10 mouse cellular contexts compared by ENCODE assay signal in the genomic region with DNA sequence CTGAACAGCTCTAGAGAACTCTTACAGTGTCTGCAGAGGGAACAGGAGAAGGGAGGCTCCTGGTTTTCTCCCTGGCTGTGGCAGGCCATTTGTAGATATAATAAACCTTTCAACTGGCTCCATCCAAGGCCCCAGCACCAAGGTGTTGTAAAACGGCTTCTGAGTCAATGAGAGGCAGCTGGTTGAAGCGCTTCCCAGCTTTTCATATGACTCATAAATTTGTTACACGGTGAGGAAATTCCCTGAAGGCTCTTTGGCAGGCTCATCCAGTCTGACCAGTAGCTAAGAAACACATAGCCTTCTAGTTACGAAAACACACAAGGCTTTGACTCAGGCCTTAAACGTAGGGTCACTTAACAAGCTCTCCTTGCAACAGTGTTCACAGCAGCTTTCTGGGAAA.
DNase-seq lines count a peak whose midpoint lies in the region; ATAC-seq and TF ChIP-seq lines count a peak whose summit lies in the region.
"Had no signal": no experiment of that assay in that cellular context is flagged by ENCODE, and none has a peak within 500 bp of the region (broad histone marks: within the 10 kb centered on the region; RNA-seq: fewer than 3 reads in every experiment).

No protein-coding gene starts in this region.

- no peak overlapping the region for H3K9ac ChIP-seq in stomach, postnatal 0 days (ENCODE audit: low read length)
- H3K9ac ChIP-seq: heart, embryonic 15.5 days; limb, embryonic 12.5 days had no signal

- no peak overlapping the region for H3K4me3 ChIP-seq in stomach, postnatal 0 days (ENCODE audit: low read depth, low read length)
- no peak overlapping the region for H3K4me3 ChIP-seq in layer of hippocampus, adult 2 months
- H3K4me3 ChIP-seq: heart, embryonic 15.5 days; limb, embryonic 12.5 days had no signal

- 36% methylated on average over 5 of the region's 5 CpGs for WGBS in stomach, postnatal 0 days

- no peaks in the 10 kb centered on the region for H3K36me3 ChIP-seq in stomach, postnatal 0 days (ENCODE audit: control insufficient read depth, insufficient read depth, low read length)
- H3K36me3 ChIP-seq: heart, embryonic 15.5 days; limb, embryonic 12.5 days had no signal

- no peaks in the 10 kb centered on the region for H3K9me3 ChIP-seq in stomach, postnatal 0 days (ENCODE audit: control insufficient read depth, low read length)
- H3K9me3 ChIP-seq: heart, embryonic 15.5 days; limb, embryonic 12.5 days had no signal

- 0 out of 2 replicates have a peak, but pooled peaks cover 2% of the 10 kb centered on the region for H3K4me1 ChIP-seq in stomach, postnatal 0 days (replicated peaks; ENCODE audit: control insufficient read depth, insufficient read depth)
- H3K4me1 ChIP-seq: heart, embryonic 15.5 days had no signal

- H3K4me2 ChIP-seq in stomach, postnatal 0 days (replicated peaks; ENCODE audit: low read depth): no peak overlapping the region
- H3K4me2 ChIP-seq: heart, embryonic 15.5 days; limb, embryonic 12.5 days had no signal

- ATAC-seq in stomach, postnatal 0 days (ENCODE audit: low FRiP score, low TSS enrichment): peak; percentile 47; the same call in 1 of the 2 replicates

- TF ChIP-seq CTCF in stomach, postnatal 0 days (IDR thresholded peaks at IDR 0.05; ENCODE audit: low read depth): no peak
- no peak for TF ChIP-seq CTCF in layer of hippocampus, adult 2 months (conservative IDR thresholded peaks at IDR 0.05)

- DNase-seq in ovary, adult 18-20 months (ENCODE audit: low spot score): peak; percentile 16
- DNase-seq in ovary, postnatal 14 days (ENCODE audit: low spot score): no peak
- DNase-seq in forelimb bud, embryonic 11.5 days (ENCODE audit: low read depth, low spot score): peak; percentile 73
- peak; percentile 36 for DNase-seq in kidney, adult 9 months
- DNase-seq in stomach, postnatal 0 days (ENCODE audit: low spot score): no peak
- DNase-seq in frontal cortex, postnatal 25 days (ENCODE audit: low spot score in 2 of 2): no peak
- no peak for DNase-seq in layer of hippocampus, adult 2 months (ENCODE audit: low spot score in 2 of 2)
- DNase-seq in cerebellum, adult 11-12 months: no peak

- peak overlapping the region; percentile 36; the same call in 1 of the 2 replicates for H3K27ac ChIP-seq in stomach, postnatal 0 days (replicated peaks)
- no peak overlapping the region for H3K27ac ChIP-seq in layer of hippocampus, adult 2 months
- H3K27ac ChIP-seq: heart, embryonic 15.5 days; limb, embryonic 12.5 days had no signal

- H3K27me3 ChIP-seq in stomach, postnatal 0 days (ENCODE audit: control insufficient read depth, insufficient read depth, low read length): no peaks in the 10 kb centered on the region

- TF ChIP-seq EP300 in stomach, postnatal 0 days (optimal IDR thresholded peaks at IDR 0.05): peak; percentile 92

Comparison
In these comparisons a context has a peak if more than half of its experiments do, and no peak if none do; other contexts are left out.
1. DNase-seq: peak in ovary, adult 18-20 months (single experiment), forelimb bud, embryonic 11.5 days (single experiment) and kidney, adult 9 months (single experiment); none in ovary, postnatal 14 days (single experiment), stomach, postnatal 0 days (single experiment), frontal cortex, postnatal 25 days (0 of 2), layer of hippocampus, adult 2 months (0 of 2) and cerebellum, adult 11-12 months (single experiment).